Mouse (Mus musculus): ENCODE data around the gene Nlrp10. TPM values are rescaled to one million over a fixed set of nuclear protein-coding genes. Genes with fewer than 3 reads are reported as not detected.

Gene Nlrp10
- not detected for polyA plus RNA-seq (2017; shearing (Covaris generic))

DNA sequence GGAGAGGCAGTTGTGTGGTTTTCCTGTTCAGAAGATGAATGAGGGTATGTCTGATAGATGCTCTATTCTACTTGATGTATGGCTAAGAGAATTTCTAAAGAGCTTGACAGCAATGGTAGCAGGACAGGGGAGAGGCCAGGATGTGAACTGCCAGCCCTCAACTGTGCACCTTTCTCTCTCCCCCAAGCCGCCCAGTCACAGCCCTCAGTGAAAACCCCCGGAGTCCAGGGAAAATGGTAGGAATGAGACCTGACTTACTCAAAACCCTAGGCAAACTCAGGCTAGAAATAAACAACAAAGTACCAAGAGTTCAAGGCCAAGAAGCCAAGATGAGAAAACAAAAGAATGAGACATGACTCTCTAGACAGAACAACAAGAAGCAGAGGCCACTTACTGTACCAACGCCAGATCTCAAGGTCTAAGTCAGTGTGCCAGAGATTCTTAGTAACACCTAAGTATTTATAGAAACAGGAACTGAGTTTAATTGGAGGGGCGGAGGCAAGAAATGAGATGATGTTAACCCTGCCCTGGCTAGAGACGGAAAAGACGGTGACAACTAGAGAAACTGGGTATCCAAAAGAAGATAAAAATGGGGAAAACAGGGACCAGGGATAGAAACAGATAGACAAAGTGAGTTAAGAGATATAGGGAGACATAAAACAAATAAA lies at the start of gene Nlrp10:
TSS of gene Nlrp10 (minus strand) at position 453 of the 668 bp plus-strand sequence.

DNA sequence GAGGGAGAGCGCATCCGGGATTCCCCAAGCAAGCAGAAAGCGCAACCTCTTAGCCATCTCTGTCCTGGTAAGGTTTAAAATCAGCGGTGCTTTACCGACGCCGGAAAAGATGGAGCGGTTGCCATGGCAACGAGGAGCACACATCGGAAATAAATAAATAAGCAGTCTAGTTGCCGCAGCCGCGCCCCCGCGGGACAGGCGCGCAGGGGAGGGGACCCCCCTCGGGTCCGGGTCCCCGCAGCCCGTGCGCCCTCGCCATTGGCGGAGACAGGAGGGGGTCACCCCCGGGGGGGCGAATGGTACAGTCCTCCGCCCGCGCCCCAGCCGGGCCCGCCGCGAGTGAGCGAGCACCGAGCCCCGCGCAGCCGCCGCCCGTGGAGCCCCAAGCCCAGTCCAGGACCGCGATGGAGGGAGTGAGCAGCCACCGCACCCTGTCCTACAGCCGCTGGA lies 20.4 kb upstream of the Nlrp10 start, which contains the start of gene Tub:
TSS of gene Tub (plus strand) at position 27 of the 450 bp plus-strand sequence.

DNA sequence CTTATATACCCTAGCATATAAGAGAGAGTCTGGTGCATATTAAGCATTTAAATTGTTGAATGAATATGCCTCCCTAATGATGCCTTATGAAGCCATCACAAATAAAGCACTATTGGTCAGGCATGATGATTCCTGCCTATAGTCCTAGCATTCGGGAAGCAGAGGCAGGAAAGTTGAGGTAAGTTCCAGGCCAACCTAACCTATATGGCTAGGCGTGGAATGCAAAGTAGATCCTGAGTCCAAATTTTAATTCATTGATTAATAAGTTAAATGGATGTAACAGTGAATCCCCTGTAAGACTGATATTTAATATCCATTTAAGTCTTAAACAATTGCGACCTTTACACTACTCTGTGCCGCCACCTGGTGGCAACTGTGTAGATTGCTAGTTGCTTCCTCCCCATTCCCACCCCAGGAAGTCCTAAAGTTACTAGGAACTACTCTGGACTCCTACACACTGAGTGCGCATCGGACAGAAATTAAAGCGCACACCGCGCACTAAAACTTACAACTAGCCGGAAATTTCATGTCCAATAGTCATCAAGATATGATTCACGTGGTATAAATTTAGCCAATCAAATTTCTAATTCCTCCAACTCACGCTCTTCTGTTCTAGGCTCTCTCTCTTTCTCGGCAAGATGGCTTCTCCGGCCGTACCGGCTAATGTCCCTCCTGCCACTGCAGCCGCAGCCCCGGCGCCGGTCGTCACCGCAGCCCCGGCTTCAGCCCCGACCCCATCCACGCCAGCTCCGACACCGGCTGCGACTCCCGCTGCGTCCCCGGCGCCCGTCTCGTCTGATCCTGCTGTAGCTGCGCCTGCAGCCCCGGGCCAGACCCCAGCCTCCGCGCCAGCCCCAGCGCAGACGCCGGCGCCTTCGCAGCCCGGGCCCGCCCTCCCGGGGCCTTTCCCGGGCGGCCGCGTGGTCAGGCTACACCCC lies 4.1 kb upstream of the Nlrp10 start, which contains the start of gene Eif3f:
TSS of gene Eif3f (plus strand) at position 624 of the 938 bp plus-strand sequence.

DNA sequence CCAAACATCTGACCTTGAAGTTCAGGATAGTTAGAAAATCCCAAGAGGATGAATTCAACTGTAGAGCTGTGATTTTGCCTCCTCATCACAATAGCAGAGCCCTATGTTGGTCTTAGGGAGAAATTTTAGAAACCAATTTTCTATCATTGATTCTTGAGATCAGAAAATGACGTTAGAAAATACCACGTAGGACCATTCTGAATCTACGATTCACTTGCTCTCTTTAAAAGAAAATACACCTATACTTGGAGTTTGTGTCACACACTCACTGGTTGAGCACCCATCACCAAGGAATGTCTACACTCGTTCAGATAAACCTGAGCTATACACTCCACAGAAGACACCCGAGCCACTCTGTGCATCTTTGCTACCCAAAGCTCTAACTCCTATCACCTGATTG lies 35.7 kb downstream of the Nlrp10 start, which contains the start of gene Olfr519:
TSS of gene Olfr519 (minus strand) at position 101 of the 400 bp plus-strand sequence.

DNA sequence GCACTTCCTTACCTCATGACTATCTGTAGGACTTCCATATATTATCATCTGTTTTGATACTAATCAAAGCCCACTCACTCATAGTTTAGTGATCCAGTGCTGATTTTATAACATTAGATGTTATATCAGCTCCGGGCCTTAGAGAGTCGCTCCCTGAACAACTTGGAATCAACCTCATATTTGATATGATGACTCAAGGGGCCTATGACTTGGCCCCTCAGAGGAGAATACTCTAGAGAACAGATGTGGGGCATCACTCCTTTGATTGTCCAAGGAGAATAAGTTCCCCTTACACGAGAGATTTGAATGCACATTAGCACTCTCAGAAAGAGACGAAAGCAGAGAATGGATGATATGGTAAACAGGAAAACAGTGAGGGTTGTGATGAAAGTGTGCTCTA lies 45.1 kb downstream of the Nlrp10 start, which contains the start of gene Olfr518:
TSS of gene Olfr518 (minus strand) at position 101 of the 400 bp plus-strand sequence.

DNA sequence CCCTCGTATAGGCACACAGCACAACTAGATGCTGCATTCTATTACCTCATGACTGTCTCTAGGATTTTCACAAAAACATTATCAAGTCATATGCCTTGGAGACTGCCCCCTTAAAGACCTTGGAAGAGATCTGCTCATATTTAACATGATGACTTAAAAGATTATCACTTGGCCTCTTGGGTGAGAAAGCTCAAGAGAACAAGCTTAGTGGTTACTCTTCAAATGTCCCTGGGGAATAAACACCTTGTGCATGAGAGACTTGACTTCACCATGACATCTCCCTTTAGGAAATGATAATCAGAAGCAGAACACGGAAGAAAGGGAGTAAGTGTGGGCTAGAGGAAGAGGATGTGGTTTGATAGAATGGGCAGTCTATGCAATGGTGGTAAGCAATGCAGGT lies 57.7 kb downstream of the Nlrp10 start, which contains the start of gene Olfr517:
TSS of gene Olfr517 (minus strand) at position 101 of the 400 bp plus-strand sequence.

Other genes with a start within 250 kb of the Nlrp10 start
- not detected for gene Olfr512, start 216.9 kb downstream of the Nlrp10 start, polyA plus RNA-seq (2017; shearing (Covaris generic))
- not detected for gene Olfr513, start 179.2 kb downstream of the Nlrp10 start, polyA plus RNA-seq (2017; shearing (Covaris generic))
- not detected for gene Olfr514, start 104.2 kb downstream of the Nlrp10 start, polyA plus RNA-seq (2017; shearing (Covaris generic))
- gene Olfr516, start 79.6 kb downstream of the Nlrp10 start, polyA plus RNA-seq (2017; shearing (Covaris generic)), result not detected
- gene Olfr517, start 57.8 kb downstream of the Nlrp10 start, polyA plus RNA-seq (2017; shearing (Covaris generic)), result not detected
- not detected for gene Olfr518, start 45.2 kb downstream of the Nlrp10 start, polyA plus RNA-seq (2017; shearing (Covaris generic))
- not detected for gene Olfr519, start 35.8 kb downstream of the Nlrp10 start, polyA plus RNA-seq (2017; shearing (Covaris generic))
- 154 TPM for gene Eif3f, start 4.2 kb upstream of the Nlrp10 start, polyA plus RNA-seq (2017; shearing (Covaris generic))
- 1.6 TPM for gene Tub, start 20.2 kb upstream of the Nlrp10 start, polyA plus RNA-seq (2017; shearing (Covaris generic))
- 0.26 TPM for gene Ric3, start 153.2 kb upstream of the Nlrp10 start, polyA plus RNA-seq (2017; shearing (Covaris generic))
- gene Lmo1, start 245.0 kb upstream of the Nlrp10 start, polyA plus RNA-seq (2017; shearing (Covaris generic)), result not detected